Mouse (Mus musculus) CD4-positive, CD25-positive, alpha-beta regulatory T cell, adult 2 months (primary cell): Measurements from ENCODE around the gene Mus81.

Experiments used
- DNase-seq: peaks from one replicate; pipeline ENCODE4 v3.0.0-alpha.2; 2012; ENCODE audit warnings: low read depth, low spot score

The Mus81 gene

DNA sequence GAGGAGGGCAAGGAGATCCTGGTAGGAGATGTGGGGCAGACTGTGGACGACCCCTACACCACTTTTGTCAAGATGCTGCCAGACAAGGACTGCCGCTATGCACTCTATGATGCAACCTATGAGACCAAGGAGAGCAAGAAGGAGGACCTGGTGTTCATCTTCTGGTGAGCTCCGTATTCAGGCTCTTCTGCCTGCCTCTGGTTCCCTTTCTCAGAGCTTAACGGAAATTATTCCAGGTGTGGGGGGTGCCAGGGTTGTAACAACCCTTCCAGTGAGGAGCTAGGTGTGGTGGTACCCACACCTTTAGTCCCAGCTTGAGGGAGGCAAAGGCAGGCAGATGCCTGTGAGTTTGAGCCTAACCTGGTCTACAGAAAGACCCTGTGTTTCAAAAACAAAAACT is 4.4 kb upstream of the Mus81 start:
- no peak for DNase-seq

DNA sequence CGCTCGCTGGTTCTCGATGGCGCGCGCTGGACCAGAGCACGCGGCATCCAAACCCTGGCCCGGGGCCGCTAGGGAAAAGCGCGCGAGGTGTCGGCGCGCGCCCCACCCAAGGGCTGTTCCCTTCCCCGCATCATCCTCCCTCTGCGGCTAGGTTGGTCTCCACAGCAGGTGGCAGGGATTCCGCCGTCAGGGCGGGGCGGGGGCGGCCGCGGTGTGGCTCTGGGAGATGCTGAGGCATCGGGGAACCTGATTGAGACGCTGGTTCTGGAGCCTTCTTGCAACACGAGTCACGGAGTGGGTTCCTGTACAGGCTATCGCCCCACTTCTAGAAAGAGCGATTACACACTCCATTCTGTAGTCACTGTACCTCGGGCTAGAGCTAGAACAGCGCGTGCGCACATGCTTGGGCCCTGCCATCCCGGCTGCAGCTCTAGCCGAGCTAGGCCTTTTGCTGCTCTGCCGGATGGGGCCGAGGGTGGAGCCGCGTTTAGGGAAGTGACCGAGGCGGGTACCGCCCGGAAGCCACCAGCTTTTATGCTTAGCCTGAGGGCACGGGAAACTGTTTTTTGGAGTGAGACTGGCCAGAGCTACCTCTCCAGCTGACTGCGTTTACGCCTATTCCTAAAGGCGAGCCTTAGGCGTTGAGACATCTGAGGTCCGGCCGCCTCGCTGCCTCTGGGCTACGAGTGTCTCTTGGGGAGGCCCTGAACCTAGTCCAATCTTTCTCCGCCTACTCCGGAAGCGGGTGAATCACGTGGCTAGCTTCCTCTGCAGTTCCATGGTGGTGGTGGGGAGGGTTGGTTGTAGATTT is 2.9 kb upstream of the Mus81 start:
- DNase-seq: peak; percentile 91

DNA sequence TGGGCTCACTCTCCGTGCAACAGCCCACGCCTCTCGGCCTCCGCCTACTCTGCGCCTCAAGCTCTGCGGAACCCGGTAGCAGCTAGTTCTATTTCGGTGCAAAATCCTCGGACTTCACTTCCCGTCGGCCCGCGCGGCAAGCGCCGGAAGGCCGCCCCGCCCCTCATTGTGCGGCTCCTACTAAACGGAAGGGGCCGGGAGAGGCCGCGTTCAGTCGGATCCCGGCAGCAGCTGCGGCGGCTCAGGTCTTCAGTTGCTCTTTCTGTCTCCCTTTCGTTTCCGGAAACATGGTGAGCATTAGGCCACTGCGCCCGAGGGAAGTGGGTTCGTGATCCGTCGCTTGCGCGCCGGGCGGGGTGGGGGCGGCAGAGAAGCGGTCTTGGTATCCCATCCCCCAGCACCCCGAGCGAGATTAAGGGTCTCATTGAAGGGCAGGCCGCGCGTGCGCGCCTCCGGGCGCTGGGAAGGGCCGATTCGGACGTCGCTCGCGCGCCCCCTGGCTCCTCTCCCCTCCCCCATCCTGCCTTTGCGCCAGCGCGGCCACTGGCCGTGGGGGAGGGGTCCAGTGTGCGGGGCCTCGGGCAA is 2.2 kb upstream of the Mus81 start, which contains the start of gene Cfl1:
Gene Cfl1, plus strand, starts transcription at position 143 of the 585 bp plus-strand sequence.
- DNase-seq: peak; percentile 96

DNA sequence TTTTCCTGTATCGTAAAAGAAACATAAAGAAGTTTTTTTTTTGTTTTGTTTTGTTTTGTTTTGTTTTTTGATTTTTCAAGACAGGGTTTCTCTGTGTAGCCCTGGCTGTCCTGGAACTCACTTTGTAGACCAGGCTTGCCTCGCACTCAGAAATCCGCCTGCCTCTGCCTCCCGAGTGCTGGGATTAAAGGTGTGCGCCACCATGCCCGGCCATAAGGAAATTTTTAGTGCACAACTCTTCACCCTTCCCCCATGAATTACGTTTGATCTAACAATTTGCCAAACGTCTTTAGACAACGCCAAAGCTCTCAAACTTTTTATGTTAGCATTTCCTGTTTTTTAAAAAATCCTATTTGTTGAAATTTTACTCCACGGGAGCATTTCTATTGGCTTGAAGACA is 1.5 kb upstream of the Mus81 start:
- DNase-seq: peak; percentile 44

DNA sequence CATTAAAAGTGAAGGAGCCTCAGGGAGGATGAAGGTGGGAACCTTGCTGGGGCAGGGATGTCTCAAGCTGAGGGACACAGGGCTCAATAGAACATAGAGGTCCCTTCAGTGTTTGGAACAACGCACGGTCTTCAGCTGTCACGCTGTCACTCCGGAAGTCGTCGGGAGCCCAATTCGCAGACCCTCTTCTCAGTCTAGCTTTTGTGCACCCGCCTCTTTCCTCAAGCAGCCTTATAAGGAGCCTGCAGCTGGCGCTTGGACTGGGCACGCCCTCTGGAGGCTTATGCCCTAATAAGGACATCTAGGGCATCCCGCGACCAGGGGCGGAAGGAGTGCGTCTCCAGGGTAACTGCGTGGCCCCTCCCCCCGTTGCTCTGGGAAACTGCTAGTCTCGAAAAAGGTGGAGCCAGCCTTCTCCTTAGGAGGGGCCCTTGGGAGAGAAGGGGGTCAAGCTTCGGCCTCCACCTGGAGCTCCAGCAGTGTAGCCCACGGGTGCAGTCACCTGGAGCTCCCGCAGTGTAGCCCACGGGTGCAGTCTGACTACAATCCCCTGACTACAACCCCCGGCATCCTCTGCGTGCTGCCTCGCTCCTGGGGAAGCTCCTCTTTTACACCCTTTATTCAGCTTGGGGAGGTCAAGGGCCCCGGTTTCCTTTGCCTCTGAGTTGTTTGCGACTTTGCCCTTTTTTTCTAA is 823 bp upstream of the Mus81 start:
- DNase-seq: peak; percentile 97

DNA sequence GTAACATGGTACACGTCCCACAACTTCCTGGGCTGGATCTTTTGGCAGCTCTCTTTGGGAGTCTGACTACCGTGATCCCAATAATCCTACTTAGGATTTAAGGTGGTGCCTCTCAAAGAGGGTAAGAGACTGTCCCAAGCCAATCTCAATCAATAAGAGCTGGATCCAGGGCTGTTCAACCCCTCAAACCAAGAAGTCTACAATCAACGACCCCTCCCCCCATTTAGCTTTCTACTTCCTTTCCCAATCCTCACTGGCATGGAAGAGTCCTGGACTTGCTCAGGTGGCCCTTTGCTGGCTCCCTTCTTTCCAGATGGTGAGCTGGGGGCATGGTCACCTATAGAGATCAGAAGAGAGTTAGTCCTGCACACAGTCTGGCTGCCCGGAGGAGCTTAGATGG is 1.4 kb downstream of the Mus81 start:
- no peak for DNase-seq

DNA sequence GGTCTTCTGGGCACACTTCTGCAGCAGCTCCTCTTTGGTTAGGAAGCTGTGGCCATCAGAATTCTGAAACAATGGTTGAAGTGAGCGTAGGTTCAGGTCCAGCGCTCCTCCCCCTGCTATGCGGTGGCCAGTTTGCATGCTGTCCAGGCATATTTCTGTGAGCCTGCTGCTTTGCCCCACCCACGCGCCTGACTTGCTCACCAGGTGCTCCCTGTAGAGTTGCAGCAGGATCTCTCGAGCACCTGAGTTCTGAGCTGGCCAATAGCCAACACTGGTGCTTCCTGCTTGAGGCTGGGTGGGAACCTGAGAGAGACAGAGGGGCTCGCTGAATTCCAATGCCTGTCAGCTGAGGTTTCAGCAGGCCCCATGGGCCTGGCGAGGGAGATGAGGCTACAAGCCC is 1.9 kb downstream of the Mus81 start:
- no peak for DNase-seq

DNA sequence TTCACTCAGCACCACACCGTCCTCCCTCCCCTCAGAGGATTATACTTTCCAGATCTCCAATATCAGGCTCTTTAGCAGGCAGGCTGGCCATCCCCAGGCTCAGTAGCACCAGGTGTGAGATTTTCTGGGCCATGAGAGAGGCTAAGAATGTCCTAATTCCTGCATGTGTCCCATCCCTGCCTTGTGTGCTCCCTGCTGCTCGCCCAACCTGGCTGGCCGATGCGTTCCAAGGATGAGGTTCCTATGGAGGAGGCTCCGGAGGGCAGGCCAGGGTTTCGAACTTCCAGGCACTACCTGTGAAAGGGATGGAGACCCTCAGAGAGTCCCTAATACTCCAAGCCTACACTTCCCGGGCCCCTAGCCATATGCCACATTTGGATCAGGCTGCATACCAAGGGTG is 2.4 kb downstream of the Mus81 start:
- DNase-seq: no peak

DNA sequence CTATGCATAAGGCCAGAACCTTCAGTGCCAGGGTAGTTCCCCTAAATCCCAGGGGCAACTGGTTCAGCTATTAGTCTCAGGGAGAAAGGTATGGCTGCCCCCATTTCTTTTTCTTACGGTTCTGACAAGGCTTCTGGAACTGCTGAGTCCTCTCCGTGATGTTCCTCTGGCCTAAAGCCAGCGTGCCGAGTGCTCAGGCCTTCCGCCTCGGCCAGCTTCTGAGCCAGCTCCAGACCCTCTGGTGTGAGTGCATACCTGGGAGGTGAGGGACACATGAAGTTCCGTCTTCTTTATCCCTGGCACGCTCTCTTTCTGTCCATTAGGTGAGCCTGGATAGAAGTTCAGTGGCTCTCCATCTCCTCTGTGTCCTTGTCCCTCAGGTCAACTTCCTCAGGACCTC is 2.8 kb downstream of the Mus81 start:
- DNase-seq: no peak

DNA sequence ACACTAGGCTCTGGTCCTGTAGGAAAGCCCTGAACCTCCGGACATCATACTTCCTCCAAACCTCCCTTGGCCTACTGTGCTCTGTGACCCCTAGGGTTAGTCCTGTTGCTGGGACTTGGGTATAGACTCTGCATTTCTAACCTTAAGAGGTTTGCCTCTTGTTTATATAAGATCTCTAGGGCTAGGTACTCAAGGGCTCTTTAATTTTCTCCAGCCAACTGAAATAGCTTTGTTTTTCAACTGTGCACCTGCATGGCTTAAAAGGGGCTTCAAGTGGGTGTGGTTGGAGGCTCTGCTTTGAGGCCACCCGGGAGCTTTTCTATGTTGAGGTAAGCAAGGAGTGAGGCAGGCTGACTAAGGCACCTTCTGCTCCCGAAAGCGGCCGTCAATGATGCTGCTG is 3.7 kb downstream of the Mus81 start:
- no peak for DNase-seq

DNA sequence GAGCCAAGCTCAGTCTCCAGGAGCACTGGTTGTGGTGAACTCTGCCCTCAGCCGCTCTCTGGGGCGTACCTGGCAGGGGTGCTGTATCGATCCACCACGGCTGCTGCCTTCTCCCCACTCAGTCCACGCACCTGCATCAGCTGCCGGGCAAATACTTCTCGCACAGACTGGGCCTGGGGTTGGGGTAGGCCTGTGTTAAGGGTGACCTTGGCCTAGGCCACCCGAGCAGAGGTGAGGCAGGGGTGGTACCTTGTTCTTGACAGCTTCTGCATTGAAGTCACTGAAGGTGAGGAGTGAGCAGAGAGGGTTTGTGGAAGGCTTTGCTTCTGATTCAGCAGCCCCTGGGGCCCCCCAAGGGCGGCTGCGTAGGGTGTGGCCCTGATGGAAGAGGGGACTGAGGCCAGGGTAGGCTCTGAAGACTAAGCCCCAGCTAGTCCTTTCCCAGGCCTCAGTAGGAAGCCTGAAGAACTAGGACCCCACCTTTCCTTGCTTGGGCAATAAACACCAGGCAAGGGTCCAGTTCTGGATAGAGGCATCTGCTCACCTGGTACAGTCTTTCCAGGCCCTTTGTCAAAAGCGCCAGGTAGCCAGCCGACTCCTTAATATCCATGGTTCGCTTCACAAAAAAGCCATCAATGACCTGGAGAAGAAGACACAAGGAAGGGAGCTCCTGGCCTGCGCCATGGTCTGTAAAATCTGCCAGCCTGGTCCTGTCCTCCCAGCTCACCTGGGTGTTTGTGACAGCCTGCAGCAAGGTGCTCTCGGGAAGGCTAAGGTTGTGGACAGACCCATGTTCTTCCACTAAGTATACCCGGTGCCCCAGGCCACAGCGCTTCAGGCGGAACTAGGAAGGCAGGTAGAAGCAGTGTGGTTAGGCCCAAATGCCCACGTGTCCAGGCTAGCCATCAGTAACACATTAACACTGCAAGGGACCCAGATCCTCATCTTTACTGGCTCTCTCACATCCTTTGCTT is 4.5 kb downstream of the Mus81 start:
- DNase-seq: no peak

DNA sequence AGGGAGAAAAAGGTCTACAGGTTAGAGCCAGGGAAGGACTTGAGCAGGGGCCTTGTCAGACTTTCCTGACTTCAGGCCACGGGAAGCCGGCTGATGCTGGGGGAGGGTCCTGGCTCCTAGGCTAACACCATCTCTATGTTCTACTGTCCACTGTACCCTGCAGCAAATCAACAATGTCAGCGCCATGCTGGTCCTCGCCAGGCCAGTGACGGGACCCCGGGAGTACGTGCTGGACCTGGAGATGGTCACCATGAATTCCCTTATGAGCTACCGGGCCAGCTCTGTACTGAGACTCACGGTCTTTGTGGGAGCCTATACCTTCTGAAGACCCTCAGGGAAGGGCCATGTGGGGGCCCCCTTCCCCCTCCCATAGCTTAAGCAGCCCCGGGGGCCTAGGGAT is 6.8 kb downstream of the Mus81 start:
- DNase-seq: no peak

DNA sequence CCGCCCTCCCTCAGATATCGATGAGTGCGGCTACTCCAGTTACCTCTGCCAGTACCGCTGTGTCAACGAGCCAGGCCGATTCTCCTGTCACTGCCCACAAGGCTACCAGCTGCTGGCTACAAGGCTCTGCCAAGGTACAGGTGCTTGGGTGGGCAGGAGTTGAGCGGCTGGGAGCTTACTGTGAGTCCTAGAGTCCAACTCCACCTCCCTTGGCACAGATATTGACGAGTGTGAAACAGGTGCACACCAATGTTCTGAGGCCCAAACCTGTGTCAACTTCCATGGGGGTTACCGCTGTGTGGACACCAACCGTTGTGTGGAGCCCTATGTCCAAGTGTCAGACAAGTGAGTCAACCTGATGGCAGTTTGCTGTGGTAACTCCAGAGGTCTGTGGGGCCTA is 8.2 kb downstream of the Mus81 start:
- no peak for DNase-seq

DNA sequence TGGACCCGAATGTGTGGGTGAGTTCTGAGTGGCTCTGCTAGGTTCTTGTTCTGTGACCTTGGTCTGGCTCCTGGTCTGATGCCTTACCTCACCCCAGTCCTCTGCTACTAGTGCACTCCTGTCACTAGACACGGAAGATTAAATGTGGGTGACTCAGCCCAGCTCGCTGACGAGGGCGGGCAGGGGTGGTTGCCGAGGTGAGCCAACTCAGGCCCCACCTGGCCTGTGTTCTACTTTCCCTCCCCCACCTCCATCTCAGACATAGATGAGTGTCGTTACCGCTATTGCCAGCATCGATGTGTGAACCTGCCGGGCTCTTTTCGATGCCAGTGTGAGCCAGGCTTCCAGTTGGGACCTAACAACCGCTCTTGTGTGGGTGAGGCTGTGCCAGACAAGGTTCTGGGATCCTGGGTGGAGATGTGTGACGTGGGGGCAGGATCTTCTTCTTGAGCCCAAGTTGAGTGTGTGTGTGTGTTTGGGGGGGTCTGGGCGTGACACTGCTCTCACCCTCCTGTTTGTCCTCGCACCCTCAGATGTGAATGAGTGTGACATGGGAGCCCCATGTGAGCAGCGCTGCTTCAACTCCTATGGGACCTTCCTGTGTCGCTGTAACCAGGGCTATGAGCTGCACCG is 10.4 kb downstream of the Mus81 start:
- DNase-seq: no peak

DNA sequence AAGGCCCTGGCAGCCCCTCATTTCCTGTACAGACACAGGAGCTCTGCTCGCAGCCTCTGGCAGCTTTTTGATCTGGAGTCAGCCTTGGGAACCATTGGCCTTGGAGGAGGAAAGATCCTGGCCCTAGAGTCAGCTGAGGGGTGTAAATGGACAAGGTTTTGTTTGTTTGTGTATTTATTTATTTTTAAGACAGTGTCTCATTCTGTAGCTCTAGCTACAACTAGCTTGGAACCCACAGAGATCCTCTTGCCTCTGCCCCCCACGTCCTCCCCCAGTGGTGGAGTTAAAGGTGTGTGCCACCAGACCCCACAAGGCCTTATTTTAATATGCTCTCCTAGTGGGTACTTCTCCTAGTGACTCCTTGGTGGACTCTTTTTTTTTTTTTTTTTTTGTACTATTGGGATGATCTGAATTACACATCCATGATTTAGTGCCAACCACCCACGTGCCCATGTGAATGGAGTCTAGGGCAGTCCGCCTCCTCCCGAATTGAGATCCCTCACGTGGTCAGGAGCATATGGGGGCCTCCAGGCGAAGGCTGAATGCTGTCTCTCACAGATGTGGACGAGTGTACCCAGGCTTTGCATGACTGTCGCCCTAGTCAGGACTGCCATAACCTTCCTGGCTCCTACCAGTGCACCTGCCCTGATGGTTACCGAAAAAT is 11.1 kb downstream of the Mus81 start:
- no peak for DNase-seq

DNA sequence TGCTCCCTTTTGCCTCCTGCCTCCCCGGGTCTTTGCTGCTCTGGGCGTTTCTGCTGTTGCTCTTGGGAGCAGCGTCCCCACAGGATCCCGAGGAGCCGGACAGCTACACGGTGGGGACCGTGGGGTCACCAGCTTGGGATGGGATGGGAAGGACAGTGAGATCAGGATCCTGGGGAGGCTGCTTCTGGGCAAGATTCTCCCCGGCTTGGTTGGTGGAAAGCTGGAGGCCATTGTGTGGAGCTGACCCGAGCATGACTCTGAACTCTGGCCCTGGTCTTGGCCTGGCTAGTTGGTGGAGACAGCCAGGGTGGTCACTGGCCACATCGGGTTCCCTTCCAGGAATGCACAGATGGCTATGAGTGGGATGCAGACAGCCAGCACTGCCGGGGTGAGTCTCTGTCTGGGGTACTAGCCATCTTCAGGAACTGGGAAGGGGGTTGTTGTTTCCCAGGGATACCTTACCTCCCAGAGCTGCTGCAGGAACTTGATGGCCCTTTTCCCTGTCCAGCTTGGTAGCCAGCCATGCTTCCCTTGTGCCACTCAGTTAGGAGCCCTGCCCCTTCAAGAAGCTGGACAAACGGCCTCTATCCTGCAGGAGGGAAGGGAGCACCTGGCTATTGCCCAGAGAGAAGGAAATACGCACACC is 13.0 kb downstream of the Mus81 start:
- DNase-seq: no peak

DNA sequence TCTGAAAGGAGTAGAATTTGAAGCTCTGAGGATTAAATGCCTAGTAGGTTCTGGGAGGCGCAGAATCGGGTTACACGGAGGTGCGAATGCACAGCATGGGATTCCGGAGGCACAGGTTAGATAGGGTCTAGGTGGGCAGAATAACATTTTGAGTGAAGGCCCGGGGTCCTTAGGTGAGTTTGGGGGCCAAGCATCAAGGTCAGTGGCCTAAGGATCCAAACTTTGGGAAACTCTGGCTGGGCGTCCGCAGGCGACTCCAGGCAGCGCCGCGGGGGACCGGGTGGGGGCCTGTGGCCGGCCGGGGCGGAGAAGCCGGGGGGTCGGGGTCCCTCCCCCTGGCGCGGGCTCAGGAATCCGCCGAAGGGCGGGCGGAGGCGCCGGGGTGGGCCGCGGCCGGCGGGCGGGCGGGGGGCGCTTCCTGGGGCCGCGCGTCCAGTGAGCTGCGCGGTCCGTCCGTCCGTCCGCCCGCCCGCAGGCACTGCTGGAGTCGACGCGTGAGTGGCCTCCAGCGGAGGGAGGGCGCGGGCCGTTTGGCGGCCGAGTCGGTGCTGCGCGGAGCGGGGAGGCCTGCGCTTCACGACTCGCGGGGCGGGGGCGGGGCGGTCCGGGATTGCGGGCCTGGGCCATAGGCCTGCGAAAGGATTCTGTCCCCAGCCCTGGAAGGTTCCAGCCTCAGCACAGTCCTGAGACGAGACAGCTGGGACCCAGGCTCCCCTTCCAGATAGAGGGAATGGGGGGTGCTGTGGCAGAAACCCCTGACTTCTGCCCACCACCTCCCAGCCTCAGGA is 13.7 kb downstream of the Mus81 start:
- peak; percentile 44 for DNase-seq

DNA sequence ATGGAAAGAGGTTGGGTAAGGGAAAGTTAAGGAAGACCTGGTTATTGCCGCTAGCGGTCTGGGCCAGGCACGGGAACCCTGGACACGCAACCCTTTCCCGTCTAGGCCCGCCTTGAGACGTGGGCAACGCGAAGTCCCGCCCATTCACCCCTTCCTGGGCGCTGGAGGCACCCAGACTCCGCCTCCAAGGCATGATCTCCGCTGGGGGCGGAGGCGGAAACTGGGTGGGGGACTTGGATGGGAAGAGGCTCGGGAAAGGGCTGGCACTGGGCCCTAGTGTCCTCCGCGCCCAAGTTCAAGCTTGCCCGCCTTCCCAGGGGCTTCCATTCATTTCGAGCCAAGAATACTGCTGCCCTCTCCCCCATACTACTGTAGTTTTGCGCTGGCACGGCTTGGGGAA is 14.5 kb downstream of the Mus81 start, which contains the start of gene Efemp2:
Gene Efemp2, plus strand, starts transcription at position 235 of the 400 bp plus-strand sequence.
- DNase-seq: peak; percentile 68

DNA sequence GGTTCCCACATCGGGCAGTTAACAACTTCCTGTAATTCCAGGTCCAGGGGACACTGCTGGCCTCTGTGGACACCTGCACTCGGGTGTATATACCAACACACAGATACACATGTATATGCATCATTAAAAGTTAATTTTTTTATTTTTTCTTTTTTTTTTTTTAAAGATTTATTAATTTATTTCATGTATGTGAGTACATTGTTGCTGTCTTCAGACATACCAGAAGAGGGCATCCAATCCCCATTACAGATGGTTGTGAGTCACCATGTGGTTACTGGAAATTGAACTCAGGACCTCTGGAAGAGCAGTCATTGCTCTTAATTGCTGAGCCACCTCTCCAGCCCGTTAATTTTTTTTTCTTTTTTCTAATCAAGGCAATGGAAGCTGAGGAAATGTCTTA is 15.3 kb downstream of the Mus81 start:
- peak; percentile 39 for DNase-seq
